Mouse (Mus musculus) inflammation-experienced regulatory T-cells, adult 6 months (primary cell): ENCODE results near the gene B4galnt4. TPM values are rescaled to one million over a fixed set of nuclear protein-coding genes. Genes with fewer than 3 reads are reported as not detected.

Experiments used
- polyA plus RNA-seq, 3 experiments: library from polyadenylated mRNA; unstranded; fragments of 100-300 nt; shearing (Covaris generic); gene quantifications; one replicate each; pipeline ENCODE4 v1.2.1; 2017

The B4galnt4 gene
- polyA plus RNA-seq, 3 experiments from 2014 or later = 11.1 to 13.1 (median 12.5) TPM

Other genes starting within 250 kb of the B4galnt4 start
- gene Zfp941, start 238.9 kb upstream of the B4galnt4 start, polyA plus RNA-seq = under 1 TPM in 2 of 3 experiments, not detected in 1; 0.40 TPM
- not detected for gene Urah, start 226.1 kb upstream of the B4galnt4 start, polyA plus RNA-seq
- not detected for gene Scgb1c1, start 215.6 kb upstream of the B4galnt4 start, polyA plus RNA-seq
- not detected for gene Odf3, start 213.3 kb upstream of the B4galnt4 start, polyA plus RNA-seq
- not detected for gene Gm45785, start 204.8 kb upstream of the B4galnt4 start, polyA plus RNA-seq
- 10 to 100 TPM; 57.0 to 69.1 (median 66.3) TPM for gene Ric8a, start 204.1 kb upstream of the B4galnt4 start, polyA plus RNA-seq
- 10 to 100 TPM; 43.0 to 59.7 (median 53.0) TPM for gene Bet1l, start 203.5 kb upstream of the B4galnt4 start, polyA plus RNA-seq
- 100 to 1,000 TPM in 2 of 3 experiments, 10 to 100 TPM in 1; 98.5 to 206 (median 105) TPM for gene Psmd13, start 179.1 kb upstream of the B4galnt4 start, polyA plus RNA-seq
- 10 to 100 TPM in 2 of 3 experiments, 1 to 10 TPM in 1; 9.1 to 10.8 (median 10.6) TPM for gene Sirt3, start 178.8 kb upstream of the B4galnt4 start, polyA plus RNA-seq
- gene Cox8b, start 160.7 kb upstream of the B4galnt4 start, polyA plus RNA-seq = not detected
- gene Nlrp6, start 140.2 kb upstream of the B4galnt4 start, polyA plus RNA-seq = not detected
- gene Pgghg, start 119.7 kb upstream of the B4galnt4 start, polyA plus RNA-seq = 10 to 100 TPM; 16.6 to 22.5 (median 18.2) TPM
- under 1 TPM in 1 of 3 experiments, not detected in 2; 0.46 TPM for gene Ifitm5, start 110.8 kb upstream of the B4galnt4 start, polyA plus RNA-seq
- not detected for gene Gm45717, start 105.2 kb upstream of the B4galnt4 start, polyA plus RNA-seq
- gene Ifitm2, start 105.1 kb upstream of the B4galnt4 start, polyA plus RNA-seq = 10 to 100 TPM; 60.0 to 93.0 (median 74.2) TPM
- gene Ifitm1, start 93.9 kb upstream of the B4galnt4 start, polyA plus RNA-seq = 1 to 10 TPM in 1 of 3 experiments, under 1 TPM in 1, not detected in 1; 0.54 to 6.6 TPM
- 10 to 100 TPM in 1 of 3 experiments, 1 to 10 TPM in 2; 2.7 to 11.2 (median 3.0) TPM for gene Ifitm3, start 50.3 kb upstream of the B4galnt4 start, polyA plus RNA-seq
- under 1 TPM in 1 of 3 experiments, not detected in 2; 0.94 TPM for gene Ifitm6, start 43.2 kb upstream of the B4galnt4 start, polyA plus RNA-seq
- gene Gm17387, start 32.0 kb upstream of the B4galnt4 start, polyA plus RNA-seq = not detected
- gene Pkp3, start 17.1 kb downstream of the B4galnt4 start, polyA plus RNA-seq = 100 to 1,000 TPM; 413 to 487 (median 426) TPM
- 100 to 1,000 TPM; 149 to 208 (median 206) TPM for gene Sigirr, start 39.5 kb downstream of the B4galnt4 start, polyA plus RNA-seq
- not detected for gene Ano9, start 56.7 kb downstream of the B4galnt4 start, polyA plus RNA-seq
- gene Ptdss2, start 61.3 kb downstream of the B4galnt4 start, polyA plus RNA-seq = 1 to 10 TPM; 6.2 to 9.3 (median 7.0) TPM
- 100 to 1,000 TPM; 135 to 147 (median 143) TPM for gene Rnh1, start 111.8 kb downstream of the B4galnt4 start, polyA plus RNA-seq
- gene Hras, start 132.9 kb downstream of the B4galnt4 start, polyA plus RNA-seq = 1 to 10 TPM; 1.5 to 6.2 (median 4.6) TPM
- 1 to 10 TPM; 1.3 to 2.2 (median 1.7) TPM for gene Lrrc56, start 133.1 kb downstream of the B4galnt4 start, polyA plus RNA-seq
- gene Lmntd2, start 153.0 kb downstream of the B4galnt4 start, polyA plus RNA-seq = 10 to 100 TPM in 1 of 3 experiments, 1 to 10 TPM in 2; 4.6 to 11.3 (median 8.5) TPM
- gene Rassf7, start 154.8 kb downstream of the B4galnt4 start, polyA plus RNA-seq = 10 to 100 TPM in 2 of 3 experiments, 1 to 10 TPM in 1; 9.2 to 15.0 (median 13.7) TPM
- 10 to 100 TPM; 40.5 to 51.6 (median 46.7) TPM for gene Phrf1, start 167.7 kb downstream of the B4galnt4 start, polyA plus RNA-seq
- 100 to 1,000 TPM in 2 of 3 experiments, 10 to 100 TPM in 1; 95.5 to 112 (median 100) TPM for gene Irf7, start 205.4 kb downstream of the B4galnt4 start, polyA plus RNA-seq
- gene Cdhr5, start 215.7 kb downstream of the B4galnt4 start, polyA plus RNA-seq = not detected
- gene Sct, start 218.0 kb downstream of the B4galnt4 start, polyA plus RNA-seq = not detected
- gene Drd4, start 230.9 kb downstream of the B4galnt4 start, polyA plus RNA-seq = not detected